2 mouse cellular contexts compared by ENCODE assay signal in the genomic region with DNA sequence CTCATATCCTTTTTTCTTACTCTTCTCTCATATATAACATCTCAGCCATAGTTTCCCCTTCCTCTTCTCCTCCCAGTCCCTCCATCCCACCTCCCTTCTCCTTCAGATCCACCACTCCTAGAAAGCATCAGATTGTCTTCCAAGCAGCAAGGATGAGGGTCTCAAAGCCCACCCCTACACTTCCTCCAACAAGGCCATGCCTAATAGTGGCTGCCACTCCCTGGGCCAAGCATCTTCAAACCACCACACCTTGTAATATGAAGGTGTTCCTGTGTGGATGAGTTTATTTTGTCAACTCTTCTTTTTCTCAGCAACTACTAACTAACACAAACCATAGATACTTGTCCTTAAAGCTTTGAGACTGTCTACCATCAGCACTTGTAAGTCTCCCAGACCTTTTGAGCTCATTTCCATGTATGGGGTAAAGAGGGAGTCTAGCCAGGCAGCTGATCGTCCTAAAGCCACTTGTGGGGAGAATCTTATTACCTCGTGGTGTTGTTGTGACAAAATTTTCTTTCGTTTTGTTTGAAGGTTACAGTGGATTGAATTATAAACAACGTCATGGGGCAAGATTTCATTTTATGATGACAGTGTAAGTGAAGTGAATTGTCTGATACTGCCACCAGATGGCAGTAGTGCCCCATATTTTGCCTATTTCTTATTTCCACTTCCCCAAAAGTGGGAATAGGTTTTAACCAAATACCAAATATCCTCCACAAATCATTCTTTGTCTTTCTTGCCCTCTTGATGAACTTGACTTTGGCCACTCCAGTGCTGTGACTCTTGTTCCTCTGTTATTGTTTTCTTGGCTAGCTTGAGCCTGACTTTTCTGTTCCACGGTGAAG.
TF ChIP-seq lines count a peak whose summit lies in the region.

No protein-coding gene starts in this region.

TF ChIP-seq in CH12.LX, 34 proteins besides CTCF, POLR2A, EP300 and RAD21 (continued from another document):
- TF ChIP-seq CHD1 (IDR thresholded peaks at IDR 0.05; ENCODE audit: low read depth, low read length) (no peak), BHLHE40 (IDR thresholded peaks at IDR 0.05; ENCODE audit: low read depth, low read length) (no peak), MYC (IDR thresholded peaks at IDR 0.05; ENCODE audit: low read depth, low read length) (no peak), IRF4 (IDR thresholded peaks at IDR 0.05; ENCODE audit: low read depth, low read length) (peak; percentile 85), SIN3A (IDR thresholded peaks at IDR 0.05; ENCODE audit: low read length) (no peak; the same call in 1 of the 2 replicates), JUN (IDR thresholded peaks at IDR 0.05; ENCODE audit: insufficient read depth, low read depth, low read length) (no peak), SMC3 (IDR thresholded peaks at IDR 0.05; ENCODE audit: low read depth, low read length) (peak; percentile 98), USF1 (IDR thresholded peaks at IDR 0.05; ENCODE audit: low read depth, low read length) (no peak), ETS1 (conservative IDR thresholded peaks at IDR 0.05; ENCODE audit: low read depth, low read length) (no peak), MXI1 (IDR thresholded peaks at IDR 0.05; ENCODE audit: low read depth, low read length) (no peak), ZC3H11A (IDR thresholded peaks at IDR 0.05; ENCODE audit: low read depth, low read length) (peak; percentile 96), POLR2AphosphoS2 (IDR thresholded peaks at IDR 0.05; ENCODE audit: low read depth, low read length) (no peak), ZMIZ1 (IDR thresholded peaks at IDR 0.05; ENCODE audit: low read depth, low read length) (no peak), KAT2A (IDR thresholded peaks at IDR 0.05; ENCODE audit: insufficient replicate concordance, low read length) (no peak), MAX (IDR thresholded peaks at IDR 0.05; ENCODE audit: low read length) (no peak), RCOR1 (conservative IDR thresholded peaks at IDR 0.05; ENCODE audit: low read depth, low read length) (no peak), NELFE (IDR thresholded peaks at IDR 0.05; ENCODE audit: low read depth, low read length) (peak; percentile 28; the same call in 1 of the 2 replicates), TBP (conservative IDR thresholded peaks at IDR 0.05; ENCODE audit: low read depth, low read length) (no peak), PAX5 (IDR thresholded peaks at IDR 0.05; ENCODE audit: low read length) (no peak)

TF ChIP-seq in myocyte, 11 proteins besides CTCF, POLR2A, EP300 and RAD21 (continued from another document):
- TF ChIP-seq MYOD1 (IDR thresholded peaks at IDR 0.05; ENCODE audit: control insufficient read depth in 1 of 3, insufficient read length in 2 of 3, low read depth in 2 of 3), result no peak
- TF ChIP-seq MYOG (IDR thresholded peaks at IDR 0.05; ENCODE audit: control insufficient read depth in 1 of 3, insufficient read depth in 1 of 3, insufficient read length in 2 of 3, low read depth in 2 of 3), result no peak
- TF ChIP-seq TCF12 (IDR thresholded peaks at IDR 0.05; ENCODE audit: insufficient read depth, poor library complexity, severe bottlenecking), result no peak
- TF ChIP-seq SRF (IDR thresholded peaks at IDR 0.05; ENCODE audit: control insufficient read depth, insufficient read length, low read depth), result no peak
